In the genomic region with DNA sequence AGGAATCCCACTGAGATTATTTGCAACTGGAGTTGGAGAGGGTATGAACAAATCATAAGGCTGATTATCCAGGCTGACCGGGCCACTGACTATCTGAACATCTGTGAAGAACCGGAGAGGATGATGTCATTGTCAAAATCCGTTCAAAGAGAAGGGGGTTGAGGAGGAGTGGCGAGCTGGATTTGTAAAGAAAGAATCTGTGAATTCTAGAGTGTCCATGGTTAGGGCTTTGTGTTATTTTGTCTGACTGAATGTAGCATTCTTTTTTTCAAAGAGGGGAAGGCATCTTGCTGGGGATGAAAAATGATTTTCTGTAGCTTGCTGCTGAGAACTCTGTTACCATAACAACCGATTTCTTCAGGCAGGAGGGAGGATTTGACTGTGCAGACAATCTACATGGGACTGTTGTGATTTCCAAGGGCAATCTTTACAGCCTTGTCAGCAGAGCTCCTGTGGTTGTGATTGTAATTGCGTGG, we compare ENCODE assay signal across 11 mouse cellular contexts. TPM values are rescaled to one million over a fixed set of nuclear protein-coding genes. Genes with fewer than 3 reads are reported as not detected.
DNase-seq lines count a peak whose midpoint lies in the region; ATAC-seq and TF ChIP-seq lines count a peak whose summit lies in the region.
"Had no signal": no experiment of that assay in that cellular context is flagged by ENCODE, and none has a peak within 500 bp of the region (broad histone marks: within the 10 kb centered on the region; RNA-seq: fewer than 3 reads in every experiment).

No protein-coding gene starts in this region.

- no peaks in the 10 kb centered on the region for H3K36me3 ChIP-seq in forebrain, embryonic 13.5 days (ENCODE audit: poor library complexity, severe bottlenecking)
- no peaks in the 10 kb centered on the region for H3K36me3 ChIP-seq in neural tube, embryonic 14.5 days (ENCODE audit: control insufficient read depth, insufficient read depth, low read length)
- H3K36me3 ChIP-seq: heart, embryonic 12.5 days; liver, embryonic 13.5 days had no signal

- H3K4me1 ChIP-seq in forebrain, embryonic 13.5 days: peaks cover 5% of the 10 kb centered on the region; the same call in 1 of the 2 replicates
- 0 out of 2 replicates have a peak, but pooled peaks cover 7% of the 10 kb centered on the region for H3K4me1 ChIP-seq in neural tube, embryonic 14.5 days (ENCODE audit: control insufficient read depth, insufficient read depth, low read length)
- H3K4me1 ChIP-seq: heart, embryonic 12.5 days; liver, embryonic 13.5 days had no signal

- peak in 1 of 2 experiments; percentile 22 for DNase-seq in left cerebral cortex, adult 2 months (ENCODE audit: extremely low spot score in 1 of 2, low spot score in 2 of 2)
- no peak for DNase-seq in left cerebral cortex, postnatal 4 days
- peak; percentile 19 to 26 for DNase-seq in left cerebral cortex, adult 9 months (ENCODE audit: low spot score in 2 of 2)
- no peak for DNase-seq in kidney, postnatal 14 days
- no peak for DNase-seq in thymus, postnatal 25 days
- no peak for DNase-seq in testis, postnatal 14 days (ENCODE audit: low spot score)
- DNase-seq: liver, embryonic 13.5 days had no signal

- no peaks in the 10 kb centered on the region for H3K27me3 ChIP-seq in forebrain, embryonic 13.5 days
- no peaks in the 10 kb centered on the region for H3K27me3 ChIP-seq in neural tube, embryonic 14.5 days (ENCODE audit: control insufficient read depth, insufficient read depth, low read length)
- H3K27me3 ChIP-seq: heart, embryonic 12.5 days; liver, embryonic 13.5 days had no signal

- WGBS in forebrain, embryonic 13.5 days: 30% methylated on average over 6 of the region's 6 CpGs
- 28% methylated on average over 6 of the region's 6 CpGs for WGBS in neural tube, embryonic 14.5 days

- H3K4me2 ChIP-seq in forebrain, embryonic 13.5 days: peak overlapping the region; percentile 13; the same call in 1 of the 2 replicates
- no peak overlapping the region for H3K4me2 ChIP-seq in neural tube, embryonic 14.5 days (ENCODE audit: low read depth, low read length)
- H3K4me2 ChIP-seq: heart, embryonic 12.5 days; liver, embryonic 13.5 days had no signal

- H3K9me3 ChIP-seq in forebrain, embryonic 13.5 days (replicated peaks): no peaks in the 10 kb centered on the region
- no peaks in the 10 kb centered on the region for H3K9me3 ChIP-seq in neural tube, embryonic 14.5 days (ENCODE audit: control insufficient read depth, low read length)
- H3K9me3 ChIP-seq: heart, embryonic 12.5 days; liver, embryonic 13.5 days had no signal

- intact Hi-C loops in left cerebral cortex, adult 2 months (cut with DNase I): no loop called here
- intact Hi-C loops in left cerebral cortex, postnatal 4 days (cut with DNase I): no loop called here

- no peak for TF ChIP-seq CTCF in left cerebral cortex, adult 2 months (IDR thresholded peaks at IDR 0.05)

- H3K9ac ChIP-seq in forebrain, embryonic 13.5 days: no peak overlapping the region
- no peak overlapping the region for H3K9ac ChIP-seq in neural tube, embryonic 14.5 days (replicated peaks; ENCODE audit: low read depth, low read length)
- H3K9ac ChIP-seq: heart, embryonic 12.5 days; liver, embryonic 13.5 days had no signal

- ATAC-seq in forebrain, embryonic 13.5 days: peak; percentile 87
- ATAC-seq in neural tube, embryonic 14.5 days (ENCODE audit: low read depth): peak; percentile 90
- ATAC-seq: inflammation-experienced regulatory T-cells, adult 6 months had no signal

- H3K4me3 ChIP-seq in left cerebral cortex, adult 2 months: no peak overlapping the region
- no peak overlapping the region for H3K4me3 ChIP-seq in forebrain, embryonic 13.5 days
- H3K4me3 ChIP-seq in neural tube, embryonic 14.5 days (ENCODE audit: low read depth, low read length): no peak overlapping the region
- H3K4me3 ChIP-seq: heart, embryonic 12.5 days; liver, embryonic 13.5 days had no signal

- peak overlapping the region; percentile 72 for H3K27ac ChIP-seq in left cerebral cortex, adult 2 months
- H3K27ac ChIP-seq in forebrain, embryonic 13.5 days: peak overlapping the region; percentile 54; the same call in 1 of the 2 replicates
- H3K27ac ChIP-seq in neural tube, embryonic 14.5 days (ENCODE audit: low read depth, low read length): peak overlapping the region; percentile 16; the same call in 1 of the 2 replicates
- H3K27ac ChIP-seq: liver, embryonic 13.5 days had no signal

RNA-seq across cellular contexts. Expression of a gene that starts 28.6 kb away (rescaled TPM):
- 1 to 10 TPM; 4.3 to 5.2 TPM for total RNA-seq in left cerebral cortex, adult 2 months (2021)
- total RNA-seq in left cerebral cortex, postnatal 4 days (2021): 1 to 10 TPM; 1.5 to 3.5 TPM
- polyA plus RNA-seq in forebrain, embryonic 13.5 days (2015; fragmentation: Nextera tagmentation; extraction: Ambion mirVana): 0.35 and 0.41 TPM in 2 replicates
- polyA plus RNA-seq in neural tube, embryonic 14.5 days (2014; fragmentation: Nextera tagmentation; extraction: Ambion mirVana): 1.6 and 3.4 TPM in 2 replicates
- polyA plus RNA-seq: heart, embryonic 12.5 days; liver, embryonic 13.5 days had no signal

Comparison
In these comparisons a context has a peak if more than half of its experiments do, and no peak if none do; other contexts are left out.
1. DNase-seq: peak in left cerebral cortex, adult 9 months (2 of 2); none in left cerebral cortex, postnatal 4 days (single experiment), kidney, postnatal 14 days (single experiment), thymus, postnatal 25 days (single experiment) and testis, postnatal 14 days (single experiment).
2. H3K27ac ChIP-seq: peak in every context shown above with its lines; median percentile 72 in left cerebral cortex, adult 2 months; 54 in forebrain, embryonic 13.5 days; 16 in neural tube, embryonic 14.5 days.